Mouse (Mus musculus) brain, embryonic 18.5 days (tissue): ENCODE measurements around the gene Nlrp4a.
"Not testable (repeated sequence)": the region's sequence is repeated elsewhere in the genome, so short reads cannot be mapped to it uniquely, and the experiment has no call there.

Experiments used
- DNase-seq: peaks from one replicate; pipeline ENCODE4 v3.0.0-alpha.2; 2012; ENCODE audit warnings: low read depth, low spot score

The Nlrp4a gene

DNA sequence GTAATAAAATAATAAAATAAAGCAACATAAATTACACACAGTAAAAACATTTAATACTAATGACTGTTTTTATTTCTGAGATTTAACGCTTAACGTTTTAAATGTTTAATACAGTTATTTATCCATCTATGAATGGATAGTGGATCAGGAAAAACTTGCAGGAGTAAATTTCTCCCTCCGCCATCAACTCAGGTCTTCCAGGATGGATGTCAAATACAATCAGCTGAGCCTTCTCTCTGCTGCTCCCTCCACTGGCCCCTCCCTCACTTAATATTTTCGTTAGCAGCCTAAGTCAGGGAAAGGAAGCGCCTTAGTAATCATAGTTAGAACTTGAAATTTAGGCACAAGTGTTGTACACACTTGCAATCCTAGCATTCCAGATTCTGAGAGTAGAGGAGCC, at the start of gene Nlrp4a:
Gene Nlrp4a, plus strand, starts transcription at position 301 of the 400 bp plus-strand sequence.
- DNase-seq, result no peak

DNA sequence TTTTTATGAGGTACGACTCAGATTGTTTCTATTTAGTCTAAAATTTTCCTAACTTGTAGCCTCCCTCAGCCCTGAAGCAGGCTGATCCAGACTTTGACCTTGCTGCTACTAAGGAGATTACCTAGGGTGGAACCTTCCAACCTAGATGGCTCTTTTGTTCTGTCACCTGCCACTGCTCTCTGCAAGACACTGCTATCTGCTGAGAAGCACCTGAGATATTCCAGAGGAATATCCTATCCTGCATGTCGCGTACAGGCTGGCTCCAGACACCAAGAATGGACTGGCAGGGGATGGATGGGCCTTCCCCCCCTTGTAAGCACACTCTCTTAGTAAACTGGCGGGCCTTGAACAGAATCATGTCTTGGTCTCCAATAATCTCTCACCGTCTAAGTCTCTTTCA, 48.2 kb upstream of the Nlrp4a start:
- DNase-seq, result not testable (repeated sequence)

DNA sequence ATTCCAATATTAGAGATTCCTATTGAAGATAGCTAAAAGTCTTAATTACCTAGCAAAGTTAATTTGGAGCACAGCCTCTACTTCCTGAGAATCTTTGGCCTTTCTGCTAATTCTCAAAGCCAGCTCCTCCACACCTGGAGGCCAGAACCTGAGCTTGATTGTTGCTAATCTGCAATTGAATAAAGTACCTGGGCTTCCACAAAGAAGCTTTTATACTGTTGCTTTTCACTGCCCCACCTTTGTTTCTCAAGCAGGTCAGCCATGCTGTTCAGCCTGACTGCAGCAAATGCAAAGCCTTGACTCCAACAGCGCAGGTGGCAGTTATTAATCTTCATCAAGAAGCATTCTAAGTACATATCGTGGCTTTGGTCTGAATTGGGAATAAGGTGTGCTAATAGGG, 43.8 kb upstream of the Nlrp4a start:
- not testable (repeated sequence) for DNase-seq

DNA sequence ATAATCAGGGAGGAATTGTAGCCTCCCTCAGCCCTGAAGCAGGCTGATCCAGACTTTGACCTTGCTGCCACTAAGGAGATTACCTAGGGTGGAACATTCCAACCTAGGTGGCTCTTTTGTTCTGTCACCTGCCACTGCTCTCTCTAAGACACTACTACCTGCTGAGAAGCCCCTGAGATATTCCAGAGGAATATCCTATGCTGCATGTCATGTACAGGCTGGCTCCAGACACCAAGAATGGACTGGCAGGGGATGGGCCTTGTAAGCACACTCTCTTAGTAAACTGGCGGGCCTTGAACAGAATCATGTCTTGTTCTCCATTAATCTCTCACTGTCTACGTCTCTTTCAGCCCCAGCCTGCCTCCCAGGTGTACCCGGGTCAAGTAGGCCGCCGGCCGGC, 43.1 kb upstream of the Nlrp4a start:
- DNase-seq, result not testable (repeated sequence)

DNA sequence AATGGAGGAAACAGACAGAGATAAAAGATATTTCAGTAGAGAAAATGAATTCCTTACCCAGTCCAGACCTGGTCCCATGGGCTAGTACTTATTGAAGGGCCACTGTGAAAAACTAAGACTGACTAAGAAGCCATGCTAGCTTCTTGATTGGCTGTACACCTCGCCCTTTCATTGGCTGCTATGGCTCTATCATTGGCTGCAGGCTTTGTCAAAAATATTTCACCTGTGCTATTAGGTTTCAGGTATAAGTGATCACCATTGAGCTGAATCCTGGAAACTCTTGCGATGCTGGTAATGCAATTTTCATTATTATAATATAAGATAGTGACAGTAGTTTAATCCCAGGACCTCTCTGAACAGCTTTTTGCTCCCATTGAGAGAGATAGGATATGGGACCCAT, 31.3 kb upstream of the Nlrp4a start, which contains the start of gene Nlrp9c:
Gene Nlrp9c, minus strand, starts transcription at position 101 of the 400 bp plus-strand sequence.
- not testable (repeated sequence) for DNase-seq

DNA sequence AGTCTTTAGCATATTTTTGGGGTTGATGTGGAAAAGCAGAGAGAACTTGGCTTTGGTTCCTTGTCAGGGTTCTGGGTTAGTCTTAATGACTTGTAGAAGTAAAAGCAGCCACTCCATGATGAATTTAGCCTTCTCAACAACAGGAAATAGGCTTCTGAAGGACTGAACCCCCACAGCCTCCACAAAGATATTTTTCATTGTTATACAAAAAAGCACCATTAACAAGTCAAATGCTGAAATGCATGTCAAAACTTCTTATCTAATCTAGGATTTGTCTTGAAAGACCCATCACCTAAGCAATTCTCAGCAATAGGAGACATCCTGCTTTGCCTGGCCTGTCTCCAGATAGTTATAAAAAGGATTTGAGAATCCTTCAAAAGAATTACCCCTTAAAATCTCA, 41.8 kb downstream of the Nlrp4a start:
- DNase-seq, result no peak

DNA sequence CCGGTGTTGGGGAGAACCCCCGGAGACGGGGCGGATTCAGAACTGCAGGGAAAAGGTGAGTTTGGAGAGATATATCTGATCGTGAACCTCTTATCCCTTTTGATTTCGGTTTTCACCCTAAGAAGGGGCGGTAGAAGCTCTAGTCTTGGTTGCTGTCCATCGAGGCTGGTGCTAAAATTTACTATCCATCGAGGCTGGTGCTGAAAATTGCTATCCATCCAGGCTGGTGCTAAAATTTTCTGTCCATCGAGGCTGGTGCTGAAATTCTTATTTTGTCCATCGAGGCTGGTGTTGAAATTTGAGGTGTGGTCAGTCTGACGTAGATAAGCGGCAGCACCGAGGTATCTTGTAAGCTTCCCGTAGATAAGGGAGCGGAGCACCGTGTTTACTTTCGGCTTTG, 54.6 kb downstream of the Nlrp4a start:
- not testable (repeated sequence) for DNase-seq
